Comparison of ENCODE assay signal across 8 mouse cellular contexts in genomic region chr4:45890066-45890761, GRCm38 (mm10). TPM values are rescaled to one million over a fixed set of nuclear protein-coding genes. Genes with fewer than 3 reads are reported as not detected.
A peak's percentile ranks its signal among the peaks of the same experiment; 100 is the strongest.
DNase-seq lines count a peak whose midpoint lies in the region; ATAC-seq and TF ChIP-seq lines count a peak whose summit lies in the region.

Gene Ccdc180, plus strand, starts transcription at chr4:45890303.

- 0 out of 2 replicates have a peak within 1 kb of the TSS, but pooled peaks have one; percentile 7 for H3K9ac ChIP-seq in kidney, embryonic 14.5 days (ENCODE audit: low read depth, low read length)
- no peak within 1 kb of the TSS for H3K9ac ChIP-seq in liver, adult 2 months (ENCODE audit: low read depth, low read length)
- H3K9ac ChIP-seq in midbrain, postnatal 0 days (replicated peaks; ENCODE audit: low read length, poor library complexity, severe bottlenecking): no peak within 1 kb of the TSS

- no peaks in the 10 kb centered on the region for H3K9me3 ChIP-seq in heart, embryonic 10.5 days
- no peaks in the 10 kb centered on the region for H3K9me3 ChIP-seq in kidney, embryonic 14.5 days (ENCODE audit: control insufficient read depth, low read length)
- H3K9me3 ChIP-seq in midbrain, postnatal 0 days (ENCODE audit: low read length): no peaks in the 10 kb centered on the region

- H3K79me2 ChIP-seq in liver, adult 2 months (ENCODE audit: control insufficient read depth, insufficient read depth, low read length): no peaks in the 10 kb centered on the region

- peaks cover 4% of the 10 kb centered on the region; the same call in 1 of the 2 replicates for H3K27me3 ChIP-seq in heart, embryonic 10.5 days (ENCODE audit: insufficient read depth, poor library complexity, severe bottlenecking)
- no peaks in the 10 kb centered on the region for H3K27me3 ChIP-seq in kidney, embryonic 14.5 days (ENCODE audit: control insufficient read depth, insufficient read depth, low read length)
- H3K27me3 ChIP-seq in liver, adult 2 months (ENCODE audit: control insufficient read depth, insufficient read depth, low read length): no peaks in the 10 kb centered on the region
- no peaks in the 10 kb centered on the region; the same call in 1 of the 2 replicates for H3K27me3 ChIP-seq in midbrain, postnatal 0 days (ENCODE audit: insufficient read depth, low read length)

- H3K4me1 ChIP-seq in heart, embryonic 10.5 days: peaks cover 8% of the 10 kb centered on the region
- H3K4me1 ChIP-seq in kidney, embryonic 14.5 days (ENCODE audit: control insufficient read depth, insufficient read depth, low read length): peaks cover 10% of the 10 kb centered on the region
- H3K4me1 ChIP-seq in liver, adult 2 months (ENCODE audit: control insufficient read depth, insufficient read depth, low read length): no peaks in the 10 kb centered on the region
- no peaks in the 10 kb centered on the region; the same call in 1 of the 2 replicates for H3K4me1 ChIP-seq in midbrain, postnatal 0 days (ENCODE audit: insufficient read depth, low read length)

- peak; percentile 1 for DNase-seq in cerebellum, adult 9-10 months
- no peak for DNase-seq in cerebellum, adult 11-12 months
- peak; percentile 76 for DNase-seq in embryo, embryonic 9.5 days (ENCODE audit: extremely low spot score)
- no peak for DNase-seq in heart, embryonic 10.5 days (ENCODE audit: low spot score)
- DNase-seq in liver, adult 2 months (ENCODE audit: extremely low read depth, low read depth, low spot score): peak; percentile 70
- DNase-seq in midbrain, postnatal 0 days (ENCODE audit: low spot score): peak; percentile 66
- DNase-seq in spleen, postnatal 4 days (ENCODE audit: low spot score in 2 of 2): peak; percentile 73 to 84

- H3K27ac ChIP-seq in heart, embryonic 10.5 days: no peak within 1 kb of the TSS
- H3K27ac ChIP-seq in kidney, embryonic 14.5 days (ENCODE audit: low read depth, low read length): no peak within 1 kb of the TSS
- H3K27ac ChIP-seq in liver, adult 2 months (replicated peaks; ENCODE audit: insufficient read depth, low read depth, low read length): no peak within 1 kb of the TSS
- no peak within 1 kb of the TSS for H3K27ac ChIP-seq in midbrain, postnatal 0 days (ENCODE audit: low read depth, low read length)

- WGBS in heart, embryonic 10.5 days: 15% methylated on average over 19 of the region's 19 CpGs
- WGBS in kidney, embryonic 14.5 days: 10% methylated on average over 19 of the region's 19 CpGs
- WGBS in liver, adult 2 months: 19% methylated on average over 19 of the region's 19 CpGs
- WGBS in midbrain, postnatal 0 days: 10% methylated on average over 19 of the region's 19 CpGs

- no peaks in the 10 kb centered on the region for H3K36me3 ChIP-seq in heart, embryonic 10.5 days
- H3K36me3 ChIP-seq in kidney, embryonic 14.5 days (ENCODE audit: control insufficient read depth, insufficient read depth, low read length): no peaks in the 10 kb centered on the region
- peaks cover 2% of the 10 kb centered on the region; the same call in 1 of the 2 replicates for H3K36me3 ChIP-seq in liver, adult 2 months (ENCODE audit: control insufficient read depth, insufficient read depth, low read length)
- no peaks in the 10 kb centered on the region for H3K36me3 ChIP-seq in midbrain, postnatal 0 days (ENCODE audit: insufficient read depth, low read length)

- peak within 1 kb of the TSS; percentile 35 for H3K4me3 ChIP-seq in heart, embryonic 10.5 days
- H3K4me3 ChIP-seq in kidney, embryonic 14.5 days (ENCODE audit: low read length): no peak within 1 kb of the TSS
- no peak within 1 kb of the TSS for H3K4me3 ChIP-seq in liver, adult 2 months (ENCODE audit: insufficient read depth, low read depth, low read length)
- no peak within 1 kb of the TSS for H3K4me3 ChIP-seq in midbrain, postnatal 0 days (ENCODE audit: low read depth, low read length)

- peak within 1 kb of the TSS; percentile 35; the same call in 1 of the 2 replicates for H3K4me2 ChIP-seq in kidney, embryonic 14.5 days (replicated peaks; ENCODE audit: low read depth, low read length)
- H3K4me2 ChIP-seq in midbrain, postnatal 0 days (ENCODE audit: low read depth, low read length, poor library complexity, severe bottlenecking): 0 out of 2 replicates have a peak within 1 kb of the TSS, but pooled peaks have one; percentile 7

- no peak for TF ChIP-seq CTCF in liver, adult 2 months (IDR thresholded peaks at IDR 0.05; ENCODE audit: low read depth, low read length)
- no peak for TF ChIP-seq CTCF in midbrain, postnatal 0 days (IDR thresholded peaks at IDR 0.05)

- ATAC-seq in kidney, embryonic 14.5 days (ENCODE audit: low FRiP score, low TSS enrichment): peak; percentile 75
- 0 out of 2 replicates have a peak, but pooled peaks have one; percentile 13 for ATAC-seq in midbrain, postnatal 0 days (ENCODE audit: low FRiP score)

- no peak for TF ChIP-seq POLR2A in liver, adult 2 months (IDR thresholded peaks at IDR 0.05; ENCODE audit: extremely low read depth, insufficient read depth, low read length)

RNA-seq across cellular contexts. Expression of gene Ccdc180, which starts in this region (rescaled TPM):
- 0.04 and 0.05 TPM in 2 replicates for polyA plus RNA-seq in heart, embryonic 10.5 days (2016; fragmentation: Nextera tagmentation; extraction: Ambion mirVana)
- polyA plus RNA-seq in kidney, embryonic 14.5 days (2014; fragmentation: Nextera tagmentation; extraction: Ambion mirVana): 0.16 and 0.80 TPM in 2 replicates
- total RNA-seq in liver, adult 2 months (2014; rRNA removed): not detected in 2 replicates
- 0.02 TPM in 2 replicates for polyA plus RNA-seq in liver, adult 2 months (2012; rRNA removed)
- total RNA-seq in midbrain, postnatal 0 days (2014; rRNA removed): 0.27 and 0.52 TPM in 2 replicates
- polyA plus RNA-seq in midbrain, postnatal 0 days (2015; fragmentation: Nextera tagmentation; extraction: Ambion mirVana): 0.27 and 0.48 TPM in 2 replicates

Comparison
In these comparisons a context has a peak if more than half of its experiments do, and no peak if none do; other contexts are left out.
1. DNase-seq: peak in cerebellum, adult 9-10 months (single experiment), embryo, embryonic 9.5 days (single experiment) and spleen, postnatal 4 days (2 of 2); none in cerebellum, adult 11-12 months (single experiment) and heart, embryonic 10.5 days (single experiment).
2. Peak in ATAC-seq, H3K9ac ChIP-seq and H3K4me2 ChIP-seq in kidney, embryonic 14.5 days; RNA of the gene not detected or under 1 TPM.
3. Peak in DNase-seq in liver, adult 2 months; RNA of the gene not detected or under 1 TPM.
4. Peak in DNase-seq, ATAC-seq and H3K4me2 ChIP-seq in midbrain, postnatal 0 days; RNA of the gene not detected or under 1 TPM.